Comparison of ENCODE assay signal across 8 mouse cellular contexts in genomic region chr10:44458534-44459315, GRCm38 (mm10).
DNase-seq lines count a peak whose midpoint lies in the region; ATAC-seq and TF ChIP-seq lines count a peak whose summit lies in the region.

No protein-coding gene starts in this region.

- no peak for TF ChIP-seq POLR2A in ES-Bruce4 (IDR thresholded peaks at IDR 0.05; ENCODE audit: insufficient read depth, low read length)

- peaks cover 3% of the 10 kb centered on the region; the same call in 1 of the 2 replicates for H3K27me3 ChIP-seq in ES-Bruce4 (ENCODE audit: control insufficient read depth, insufficient read depth, low read length, poor library complexity, severe bottlenecking)
- H3K27me3 ChIP-seq in forebrain, embryonic 13.5 days: peaks cover 58% of the 10 kb centered on the region
- H3K27me3 ChIP-seq in lung, postnatal 0 days (replicated peaks; ENCODE audit: insufficient read depth, low read length): no peaks in the 10 kb centered on the region

- peak; percentile 70 for DNase-seq in heart, postnatal 14 days
- DNase-seq in layer of hippocampus, adult 18-20 months (ENCODE audit: low spot score in 2 of 2): peak; percentile 13 to 35
- DNase-seq in lung, postnatal 0 days (ENCODE audit: low spot score): peak; percentile 87
- DNase-seq in ovary, postnatal 10 days (ENCODE audit: low spot score): peak; percentile 39
- DNase-seq in thymus, postnatal 10 days (ENCODE audit: low spot score in 2 of 2): peak; percentile 68 to 71

- peak; percentile 62 for ATAC-seq in cerebellum, adult (ENCODE audit: insufficient number of reproducible peaks, low FRiP score, low TSS enrichment)
- ATAC-seq in forebrain, embryonic 13.5 days: peak; percentile 86
- peak; percentile 85 for ATAC-seq in lung, postnatal 0 days

- TF ChIP-seq EP300 in ES-Bruce4 (IDR thresholded peaks at IDR 0.05; ENCODE audit: insufficient read depth, low read depth, low read length): 0 out of 2 replicates have a peak, but pooled peaks have one; percentile 9
- TF ChIP-seq EP300 in lung, postnatal 0 days (IDR thresholded peaks at IDR 0.05): no peak

- H3K9me3 ChIP-seq in ES-Bruce4 (replicated peaks; ENCODE audit: control insufficient read depth, insufficient read depth, low read length, poor library complexity, severe bottlenecking): no peaks in the 10 kb centered on the region
- H3K9me3 ChIP-seq in forebrain, embryonic 13.5 days (replicated peaks): no peaks in the 10 kb centered on the region
- no peaks in the 10 kb centered on the region for H3K9me3 ChIP-seq in lung, postnatal 0 days (ENCODE audit: low read length)

- H3K4me1 ChIP-seq in ES-Bruce4 (ENCODE audit: control insufficient read depth, insufficient read depth, low read length): peaks cover 2% of the 10 kb centered on the region
- H3K4me1 ChIP-seq in forebrain, embryonic 13.5 days: peaks cover 31% of the 10 kb centered on the region
- no peaks in the 10 kb centered on the region; the same call in 1 of the 2 replicates for H3K4me1 ChIP-seq in lung, postnatal 0 days (ENCODE audit: insufficient read depth, low read depth, low read length)

- H3K27ac ChIP-seq in ES-Bruce4 (ENCODE audit: insufficient read depth, low read length): 0 out of 2 replicates have a peak overlapping the region, but pooled peaks have one; percentile 13
- H3K27ac ChIP-seq in forebrain, embryonic 13.5 days: no peak overlapping the region
- H3K27ac ChIP-seq in lung, postnatal 0 days (ENCODE audit: low read length): peak overlapping the region; percentile 85

- peak; percentile 42 for TF ChIP-seq CTCF in ES-Bruce4 (IDR thresholded peaks at IDR 0.05; ENCODE audit: low read depth, low read length)
- peak; percentile 68 for TF ChIP-seq CTCF in lung, postnatal 0 days (IDR thresholded peaks at IDR 0.05)

- intact Hi-C loops in heart, postnatal 14 days (cut with DNase I): loop anchor here (2.0 kb wide), 3 partner anchors 70 to 586 kb away; partner anchors contain the start of gene Prdm1

- peak overlapping the region; percentile 97 for H3K4me2 ChIP-seq in forebrain, embryonic 13.5 days
- peak overlapping the region; percentile 91 for H3K4me2 ChIP-seq in lung, postnatal 0 days (replicated peaks; ENCODE audit: low read depth, low read length)

- peak overlapping the region; percentile 63 for H3K9ac ChIP-seq in ES-Bruce4 (ENCODE audit: low read depth, poor library complexity, severe bottlenecking)
- H3K9ac ChIP-seq in forebrain, embryonic 13.5 days: peak overlapping the region; percentile 64
- H3K9ac ChIP-seq in lung, postnatal 0 days (replicated peaks; ENCODE audit: low read depth): peak overlapping the region; percentile 51

- peak overlapping the region; percentile 66 for H3K4me3 ChIP-seq in ES-Bruce4 (ENCODE audit: low read depth, low read length)
- peak overlapping the region; percentile 59 for H3K4me3 ChIP-seq in forebrain, embryonic 13.5 days
- peak overlapping the region; percentile 48 for H3K4me3 ChIP-seq in lung, postnatal 0 days (ENCODE audit: low read depth, low read length)

- WGBS in forebrain, embryonic 13.5 days: under 1% methylated on average over 54 of the region's 54 CpGs
- under 1% methylated on average over 54 of the region's 54 CpGs for WGBS in lung, postnatal 0 days

- H3K36me3 ChIP-seq in ES-Bruce4 (ENCODE audit: control insufficient read depth, insufficient read depth, low read length, poor library complexity, severe bottlenecking): no peaks in the 10 kb centered on the region
- H3K36me3 ChIP-seq in forebrain, embryonic 13.5 days (ENCODE audit: poor library complexity, severe bottlenecking): no peaks in the 10 kb centered on the region
- H3K36me3 ChIP-seq in lung, postnatal 0 days (ENCODE audit: insufficient read depth, low read length): no peaks in the 10 kb centered on the region

Comparison
In these comparisons a context has a peak if more than half of its experiments do, and no peak if none do; other contexts are left out.
1. DNase-seq: peak in every context shown above with its lines; median percentile 87 in lung, postnatal 0 days; 70 in heart, postnatal 14 days; 70 in thymus, postnatal 10 days; 39 in ovary, postnatal 10 days; 24 in layer of hippocampus, adult 18-20 months.